ENCODE assay signal across 8 mouse cellular contexts in genomic region chr2:145557361-145557931, GRCm38 (mm10).
A peak's percentile ranks its signal among the peaks of the same experiment; 100 is the strongest.
DNase-seq lines count a peak whose midpoint lies in the region; ATAC-seq and TF ChIP-seq lines count a peak whose summit lies in the region.

No protein-coding gene starts in this region.

- no peak overlapping the region for H3K27ac ChIP-seq in heart, embryonic 11.5 days (ENCODE audit: low read depth, low read length)
- no peak overlapping the region for H3K27ac ChIP-seq in forebrain, embryonic 14.5 days (ENCODE audit: low read depth, low read length)
- H3K27ac ChIP-seq in left cerebral cortex, adult 2 months = peak overlapping the region; percentile 33; the same call in 1 of the 2 replicates

- H3K9me3 ChIP-seq in heart, embryonic 11.5 days (replicated peaks; ENCODE audit: control insufficient read depth, low read length) = no peaks in the 10 kb centered on the region
- H3K9me3 ChIP-seq in forebrain, embryonic 14.5 days (replicated peaks; ENCODE audit: control insufficient read depth, low read length) = no peaks in the 10 kb centered on the region

- DNase-seq in heart, adult 11 months = peak; percentile 77
- DNase-seq in 3134 (ENCODE audit: extremely low read depth, insufficient read length, low spot score) (peak; percentile 16), Patski (ENCODE audit: low read depth, low spot score) (no peak)
- DNase-seq in forebrain, embryonic 14.5 days (ENCODE audit: low spot score) = peak; percentile 58
- DNase-seq in left cerebral cortex, adult 2 months (ENCODE audit: extremely low spot score in 1 of 2, low spot score in 2 of 2) = peak; percentile 16 to 22
- DNase-seq in retina, adult 2 months (ENCODE audit: low read depth, low spot score) = peak; percentile 20
- no peak for DNase-seq in testis, postnatal 14 days (ENCODE audit: low spot score)

- no peak overlapping the region for H3K4me3 ChIP-seq in heart, embryonic 11.5 days (ENCODE audit: low read depth, low read length)
- H3K4me3 ChIP-seq in forebrain, embryonic 14.5 days (ENCODE audit: low read depth, low read length) = no peak overlapping the region
- H3K4me3 ChIP-seq in left cerebral cortex, adult 2 months = no peak overlapping the region

- no peak overlapping the region for H3K9ac ChIP-seq in heart, embryonic 11.5 days (ENCODE audit: low read depth, low read length)
- H3K9ac ChIP-seq in forebrain, embryonic 14.5 days (ENCODE audit: low read length) = no peak overlapping the region

- no peaks in the 10 kb centered on the region for H3K36me3 ChIP-seq in heart, embryonic 11.5 days (ENCODE audit: control insufficient read depth, insufficient read depth, low read length)
- no peaks in the 10 kb centered on the region for H3K36me3 ChIP-seq in forebrain, embryonic 14.5 days (ENCODE audit: control insufficient read depth, insufficient read depth, low read length)

- intact Hi-C loops in left cerebral cortex, adult 2 months (cut with DNase I) = loop anchor here (2.0 kb wide), 1 partner anchor 31 kb away; no protein-coding TSS in a partner anchor

- ATAC-seq in heart, embryonic 11.5 days (replicated peaks; ENCODE audit: insufficient number of reproducible peaks, low FRiP score, low TSS enrichment) = no peak
- ATAC-seq in Patski = peak; percentile 69
- 0 out of 2 replicates have a peak, but pooled peaks have one; percentile 26 for ATAC-seq in forebrain, embryonic 14.5 days

- H3K4me2 ChIP-seq in heart, embryonic 11.5 days = no peak overlapping the region
- H3K4me2 ChIP-seq in forebrain, embryonic 14.5 days (ENCODE audit: low read length) = no peak overlapping the region

- TF ChIP-seq CTCF in Patski (IDR thresholded peaks at IDR 0.05) = peak; percentile 69
- peak; percentile 71 for TF ChIP-seq CTCF in left cerebral cortex, adult 2 months (IDR thresholded peaks at IDR 0.05)

- in situ Hi-C loops in Patski (cut with MboI; ENCODE audit: low pct_unique_long_range_greater_than_20kb) = no loop called here

- H3K4me1 ChIP-seq in heart, embryonic 11.5 days (ENCODE audit: control insufficient read depth, insufficient read depth, low read length) = no peaks in the 10 kb centered on the region
- H3K4me1 ChIP-seq in forebrain, embryonic 14.5 days (ENCODE audit: control insufficient read depth, insufficient read depth, low read length) = no peaks in the 10 kb centered on the region

- CTCF ChIA-PET in Patski (lab: Charles Lee) = interaction anchor here (1.0 to 4.3 kb wide), 7 partner anchors 11 to 294 kb away, joined by 3 to 23 read pairs (median 3); no protein-coding TSS in a partner anchor

- POLR2A ChIA-PET in Patski (lab: Charles Lee) = no interaction called here

- no peaks in the 10 kb centered on the region for H3K27me3 ChIP-seq in heart, embryonic 11.5 days (ENCODE audit: control insufficient read depth, insufficient read depth, low read length)
- H3K27me3 ChIP-seq in Patski = no peaks in the 10 kb centered on the region
- no peaks in the 10 kb centered on the region for H3K27me3 ChIP-seq in forebrain, embryonic 14.5 days (replicated peaks; ENCODE audit: control insufficient read depth, insufficient read depth, low read length)

- 36% methylated on average over 1 of the region's 1 CpGs for WGBS in heart, embryonic 11.5 days (ENCODE audit: insufficient replicate concordance)
- 47% methylated on average over 1 of the region's 1 CpGs for WGBS in forebrain, embryonic 14.5 days

Comparison
In these comparisons a context has a peak if more than half of its experiments do, and no peak if none do; other contexts are left out.
1. DNase-seq: peak in heart, adult 11 months (single experiment), 3134 (single experiment), forebrain, embryonic 14.5 days (single experiment), left cerebral cortex, adult 2 months (2 of 2) and retina, adult 2 months (single experiment); none in Patski (single experiment) and testis, postnatal 14 days (single experiment).